Mouse (Mus musculus): Measurements from ENCODE around the gene Gucy2d. TPM values are rescaled to one million over a fixed set of nuclear protein-coding genes. Genes with fewer than 3 reads are reported as not detected.

Gene Gucy2d
- polyA plus RNA-seq (2014; fragmentation: Nextera tagmentation; extraction: Ambion mirVana), result not detected in 2 replicates

DNA sequence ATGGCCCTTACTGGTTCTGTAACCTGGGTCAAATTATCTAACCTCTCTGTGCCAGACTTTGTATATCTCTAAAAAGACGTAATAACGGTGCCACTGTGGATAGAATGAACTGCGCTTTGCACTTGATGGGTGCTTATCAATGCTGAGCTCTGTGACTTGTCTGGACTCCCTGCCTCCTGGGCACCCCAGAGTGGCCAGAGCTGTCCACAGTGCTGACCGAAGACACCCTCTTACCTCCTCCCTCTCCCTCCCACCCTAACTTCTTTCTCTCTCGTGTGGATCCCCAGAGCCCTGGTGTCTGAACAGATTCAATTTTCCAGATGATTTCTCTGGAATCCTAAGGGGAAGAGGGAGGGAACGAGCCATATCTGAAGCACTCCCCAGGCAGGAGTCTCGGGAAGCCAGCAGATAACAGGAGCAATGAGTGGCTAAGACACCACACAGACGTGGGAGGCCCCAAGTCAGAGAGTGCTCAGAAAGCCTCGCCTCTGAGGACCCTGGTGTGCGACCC, at the start of gene Gucy2d:
Gucy2d (plus strand) TSS at position 461 of the 511 bp plus-strand sequence.
- DNase-seq (ENCODE audit: low spot score) (no peak), ATAC-seq (ENCODE audit: insufficient read depth, low FRiP score, low TSS enrichment) (no peak)
- WGBS, result 56% methylated on average over 10 of the region's 10 CpGs
- H3K4me1 ChIP-seq (ENCODE audit: control insufficient read depth, insufficient read depth, low read length), result no peaks in the 10 kb centered on the region
- no peak within 1 kb of the TSS for H3K4me3 ChIP-seq (ENCODE audit: low read depth, low read length)
- H3K9ac ChIP-seq (ENCODE audit: low read length), result no peak within 1 kb of the TSS
- H3K36me3 ChIP-seq (ENCODE audit: control insufficient read depth, insufficient read depth, low read length), result no peaks in the 10 kb centered on the region
- H3K9me3 ChIP-seq (ENCODE audit: control insufficient read depth, low read length), result no peaks in the 10 kb centered on the region
- no peaks in the 10 kb centered on the region for H3K27me3 ChIP-seq (ENCODE audit: control insufficient read depth, insufficient read depth, low read length)
- no peak within 1 kb of the TSS for H3K27ac ChIP-seq (ENCODE audit: low read depth, low read length)
- no peak within 1 kb of the TSS for H3K4me2 ChIP-seq (ENCODE audit: low read depth)

DNA sequence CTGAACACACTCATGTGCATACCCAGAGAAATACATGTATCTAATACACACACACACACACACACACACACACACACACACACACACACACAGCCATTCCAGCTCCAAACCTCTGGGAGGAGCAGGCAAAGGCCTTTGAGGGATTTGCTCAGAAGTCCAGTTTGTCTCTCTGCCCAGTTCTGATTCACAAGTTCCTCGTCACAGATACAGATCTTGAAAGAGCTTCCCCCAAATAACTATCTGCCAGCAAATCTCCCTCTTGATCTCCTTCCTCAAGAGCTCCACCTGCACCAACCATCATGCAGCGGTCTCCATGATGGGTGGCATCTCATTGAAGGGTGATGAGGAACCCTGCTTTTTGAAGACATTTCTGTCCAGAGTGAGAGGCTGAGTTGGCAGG, 49.7 kb upstream of the Gucy2d start:
- Histone ChIP-seq H3K4me1 (ENCODE audit: control insufficient read depth, insufficient read depth, low read length) (no peaks in the 10 kb centered on the region), H3K9ac (ENCODE audit: low read length) (no peak overlapping the region), H3K4me2 (ENCODE audit: low read depth) (no peak overlapping the region), H3K9me3 (ENCODE audit: control insufficient read depth, low read length) (no peaks in the 10 kb centered on the region), H3K27ac (ENCODE audit: low read depth, low read length) (no peak overlapping the region), H3K27me3 (ENCODE audit: control insufficient read depth, insufficient read depth, low read length) (no peaks in the 10 kb centered on the region), H3K36me3 (ENCODE audit: control insufficient read depth, insufficient read depth, low read length) (no peaks in the 10 kb centered on the region), H3K4me3 (ENCODE audit: low read depth, low read length) (no peak overlapping the region)
- ATAC-seq (ENCODE audit: insufficient read depth, low FRiP score, low TSS enrichment) (no peak), DNase-seq (ENCODE audit: low spot score) (no peak)
- 84% methylated on average over 2 of the region's 2 CpGs for WGBS

DNA sequence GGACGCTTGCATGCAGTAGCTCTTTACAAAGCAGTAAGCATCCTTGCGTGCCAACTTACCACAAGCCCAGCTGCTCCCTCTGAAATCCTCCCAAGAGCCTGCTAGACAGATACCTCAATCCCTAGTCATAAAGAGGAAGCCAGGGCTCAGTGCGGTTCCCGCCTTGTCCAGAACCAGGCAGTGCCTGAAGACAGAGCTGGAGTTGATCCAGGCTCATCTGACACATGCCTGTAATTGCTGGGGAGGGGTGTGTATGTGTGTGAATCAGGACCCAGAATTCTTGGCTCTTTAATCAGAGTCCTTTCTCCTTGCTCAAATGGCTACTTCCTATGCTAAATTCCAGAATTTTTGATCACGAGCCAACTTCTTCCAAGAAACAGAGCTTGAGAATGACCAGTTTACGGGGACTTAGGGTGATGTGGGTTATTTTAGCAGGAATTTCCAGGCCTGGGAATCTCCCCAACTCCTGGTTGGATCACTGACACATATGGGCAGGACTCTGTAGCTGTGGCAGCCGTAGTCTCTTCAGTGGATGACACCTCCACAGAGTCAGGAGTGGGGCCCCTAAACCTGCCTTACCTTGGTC, 48.8 kb upstream of the Gucy2d start:
- Histone ChIP-seq H3K4me2 (ENCODE audit: low read depth) (no peak overlapping the region), H3K9me3 (ENCODE audit: control insufficient read depth, low read length) (no peaks in the 10 kb centered on the region), H3K27me3 (ENCODE audit: control insufficient read depth, insufficient read depth, low read length) (no peaks in the 10 kb centered on the region), H3K4me3 (ENCODE audit: low read depth, low read length) (no peak overlapping the region), H3K36me3 (ENCODE audit: control insufficient read depth, insufficient read depth, low read length) (no peaks in the 10 kb centered on the region), H3K9ac (ENCODE audit: low read length) (no peak overlapping the region), H3K27ac (ENCODE audit: low read depth, low read length) (no peak overlapping the region), H3K4me1 (ENCODE audit: control insufficient read depth, insufficient read depth, low read length) (no peaks in the 10 kb centered on the region)
- 89% methylated on average over 7 of the region's 7 CpGs for WGBS
- DNase-seq (ENCODE audit: low spot score) (no peak), ATAC-seq (ENCODE audit: insufficient read depth, low FRiP score, low TSS enrichment) (no peak)

DNA sequence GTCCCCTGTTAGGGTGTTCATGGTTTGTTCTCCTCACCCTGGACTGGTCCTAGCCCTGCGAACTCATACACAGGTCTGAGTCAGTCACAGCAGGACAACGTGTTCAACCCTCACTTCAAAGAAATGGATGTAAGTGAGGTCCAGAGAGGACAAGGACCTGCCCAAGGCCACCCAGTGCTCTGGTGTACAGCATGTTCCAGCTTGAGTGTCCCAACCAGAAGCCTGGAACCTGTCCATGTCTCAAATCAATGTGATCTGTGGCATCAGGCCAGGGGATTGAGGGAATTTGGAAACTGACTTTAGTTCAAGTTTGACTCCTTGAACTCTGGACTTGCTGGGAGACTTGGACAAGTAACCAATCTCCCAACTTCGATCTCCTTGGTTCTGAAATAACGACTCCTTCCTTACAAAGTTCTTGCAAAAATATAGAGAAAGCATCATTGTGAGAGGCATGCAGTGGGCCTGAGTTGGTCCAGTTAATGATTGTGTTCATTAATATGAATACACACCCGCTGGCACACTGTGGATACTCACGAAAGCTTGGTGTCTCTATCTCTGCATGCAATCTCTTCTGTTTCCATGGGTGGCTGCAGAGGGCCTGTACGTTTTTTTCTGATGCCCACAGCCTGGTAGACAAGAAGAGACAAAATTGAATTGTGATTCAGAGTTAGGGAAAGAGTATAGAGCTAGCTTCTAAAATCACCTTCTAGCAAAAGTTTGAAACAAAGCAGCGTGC, 47.6 kb upstream of the Gucy2d start:
- WGBS, result 83% methylated on average over 8 of the region's 8 CpGs
- no peaks in the 10 kb centered on the region for H3K4me1 ChIP-seq (ENCODE audit: control insufficient read depth, insufficient read depth, low read length)

DNA sequence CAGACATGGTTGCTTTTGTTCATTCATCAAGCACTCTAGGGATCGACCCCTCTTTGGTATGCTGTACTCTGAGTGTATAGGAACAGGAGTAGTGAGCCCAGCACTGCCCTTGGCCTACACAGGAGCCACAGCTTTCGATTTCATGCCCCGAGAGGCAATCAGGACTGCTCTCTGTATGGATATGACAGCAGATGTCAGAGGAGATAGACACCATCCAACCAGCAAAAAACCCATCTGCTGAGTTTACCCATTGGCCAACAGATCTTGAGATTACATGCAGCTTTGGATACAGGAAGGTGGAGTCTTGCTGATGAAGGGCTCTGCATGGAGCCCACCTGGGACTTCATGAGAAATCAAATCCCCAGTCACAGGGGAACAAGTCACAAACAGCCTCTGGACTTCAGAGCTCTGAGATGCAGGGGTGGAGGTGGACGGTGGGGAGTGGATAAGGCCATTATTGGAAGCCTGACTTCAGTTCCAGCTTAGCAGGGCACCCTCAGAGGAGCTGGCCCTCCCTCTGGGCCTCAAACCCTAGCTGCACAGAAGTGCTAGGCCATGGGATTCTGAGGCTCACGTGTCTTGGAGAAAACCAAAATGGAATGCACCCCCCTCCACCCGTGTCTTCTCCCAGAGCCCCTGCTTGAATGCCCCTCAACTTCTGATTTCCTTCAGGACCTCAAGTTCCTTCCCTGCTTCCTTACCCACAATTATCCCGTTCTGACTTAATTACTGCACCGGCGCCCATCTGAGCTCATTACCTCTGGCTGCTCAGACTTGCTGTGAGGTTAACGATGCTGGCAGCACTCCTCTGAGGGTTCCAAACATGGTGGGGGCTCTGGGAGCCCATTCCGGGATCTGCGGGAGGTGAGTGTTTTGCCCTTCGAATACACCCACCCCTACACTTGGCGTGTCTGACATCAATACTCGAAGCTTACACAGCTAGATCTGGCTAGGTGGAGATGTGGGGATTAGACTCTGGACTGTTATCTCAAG, 37.3 kb upstream of the Gucy2d start:
- Histone ChIP-seq H3K4me1 (ENCODE audit: control insufficient read depth, insufficient read depth, low read length) (no peaks in the 10 kb centered on the region), H3K27me3 (ENCODE audit: control insufficient read depth, insufficient read depth, low read length) (no peaks in the 10 kb centered on the region), H3K4me2 (ENCODE audit: low read depth) (no peak overlapping the region), H3K4me3 (ENCODE audit: low read depth, low read length) (no peak overlapping the region), H3K36me3 (ENCODE audit: control insufficient read depth, insufficient read depth, low read length) (no peaks in the 10 kb centered on the region), H3K9ac (ENCODE audit: low read length) (no peak overlapping the region), H3K27ac (ENCODE audit: low read depth, low read length) (no peak overlapping the region), H3K9me3 (ENCODE audit: control insufficient read depth, low read length) (no peaks in the 10 kb centered on the region)
- ATAC-seq (ENCODE audit: insufficient read depth, low FRiP score, low TSS enrichment), result no peak
- DNase-seq (ENCODE audit: low spot score), result no peak
- WGBS, result 69% methylated on average over 15 of the region's 15 CpGs

More for the DNA sequence above, 47.6 kb upstream of the Gucy2d start:
- H3K27me3 ChIP-seq (ENCODE audit: control insufficient read depth, insufficient read depth, low read length), result no peaks in the 10 kb centered on the region
- no peak for DNase-seq (ENCODE audit: low spot score)
- no peak overlapping the region for H3K4me2 ChIP-seq (ENCODE audit: low read depth)
- no peaks in the 10 kb centered on the region for H3K9me3 ChIP-seq (ENCODE audit: control insufficient read depth, low read length)
- H3K27ac ChIP-seq (ENCODE audit: low read depth, low read length), result no peak overlapping the region
- no peak overlapping the region for H3K4me3 ChIP-seq (ENCODE audit: low read depth, low read length)
- H3K36me3 ChIP-seq (ENCODE audit: control insufficient read depth, insufficient read depth, low read length), result no peaks in the 10 kb centered on the region
- no peak for ATAC-seq (ENCODE audit: insufficient read depth, low FRiP score, low TSS enrichment)
- H3K9ac ChIP-seq (ENCODE audit: low read length), result no peak overlapping the region

DNA sequence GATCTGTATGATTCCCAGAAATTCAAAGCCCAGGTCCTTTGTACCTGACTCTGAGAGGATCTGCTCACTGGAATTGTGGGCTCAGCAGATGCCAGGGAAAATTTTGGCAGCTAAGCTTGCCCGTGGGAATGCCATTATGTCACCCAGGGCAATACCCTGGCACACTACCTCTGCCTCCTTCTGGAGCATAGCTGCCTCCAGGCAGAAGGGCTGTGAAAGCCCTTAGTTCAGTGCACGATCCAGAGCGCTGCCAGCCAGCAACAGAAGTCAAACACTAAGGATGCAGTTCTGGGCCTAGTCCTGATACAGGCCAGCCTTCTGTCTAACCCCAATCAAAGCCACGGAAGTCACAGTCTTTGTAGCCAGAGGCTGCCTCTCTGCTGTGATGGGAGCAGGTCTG, 36.2 kb upstream of the Gucy2d start:
- WGBS, result 79% methylated on average over 4 of the region's 4 CpGs
- no peak overlapping the region for H3K9ac ChIP-seq (ENCODE audit: low read length)
- H3K27me3 ChIP-seq (ENCODE audit: control insufficient read depth, insufficient read depth, low read length), result no peaks in the 10 kb centered on the region
- no peaks in the 10 kb centered on the region for H3K9me3 ChIP-seq (ENCODE audit: control insufficient read depth, low read length)
- H3K4me1 ChIP-seq (ENCODE audit: control insufficient read depth, insufficient read depth, low read length), result no peaks in the 10 kb centered on the region
- no peak overlapping the region for H3K27ac ChIP-seq (ENCODE audit: low read depth, low read length)
- no peak overlapping the region for H3K4me3 ChIP-seq (ENCODE audit: low read depth, low read length)
- no peak overlapping the region for H3K4me2 ChIP-seq (ENCODE audit: low read depth)
- ATAC-seq (ENCODE audit: insufficient read depth, low FRiP score, low TSS enrichment) (no peak), DNase-seq (ENCODE audit: low spot score) (no peak)
- H3K36me3 ChIP-seq (ENCODE audit: control insufficient read depth, insufficient read depth, low read length), result no peaks in the 10 kb centered on the region

DNA sequence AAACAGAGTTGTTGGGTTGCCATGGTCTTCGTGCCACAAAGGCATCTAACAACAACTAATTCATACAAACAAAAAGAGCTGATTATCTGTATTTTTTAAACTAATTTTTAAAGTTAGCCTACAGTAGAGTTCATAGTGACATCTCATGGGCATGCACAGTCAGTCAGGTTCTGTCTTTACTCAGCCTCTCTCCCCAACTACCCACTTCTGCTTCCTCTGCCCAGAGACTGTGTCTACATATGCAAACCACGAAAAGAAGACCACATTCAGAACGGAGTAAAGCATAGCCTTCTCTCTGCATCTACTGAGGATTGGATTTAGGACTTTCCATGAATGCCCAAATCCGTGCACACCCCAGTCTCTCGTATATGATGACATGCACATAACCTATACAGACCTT, 32.6 kb upstream of the Gucy2d start:
- Histone ChIP-seq H3K4me2 (ENCODE audit: low read depth) (no peak overlapping the region), H3K4me3 (ENCODE audit: low read depth, low read length) (no peak overlapping the region), H3K9me3 (ENCODE audit: control insufficient read depth, low read length) (no peaks in the 10 kb centered on the region), H3K36me3 (ENCODE audit: control insufficient read depth, insufficient read depth, low read length) (no peaks in the 10 kb centered on the region), H3K27me3 (ENCODE audit: control insufficient read depth, insufficient read depth, low read length) (no peaks in the 10 kb centered on the region), H3K27ac (ENCODE audit: low read depth, low read length) (no peak overlapping the region), H3K9ac (ENCODE audit: low read length) (no peak overlapping the region), H3K4me1 (ENCODE audit: control insufficient read depth, insufficient read depth, low read length) (no peaks in the 10 kb centered on the region)
- ATAC-seq (ENCODE audit: insufficient read depth, low FRiP score, low TSS enrichment) (no peak), DNase-seq (ENCODE audit: low spot score) (no peak)
- WGBS, result 80% methylated on average over 5 of the region's 5 CpGs

DNA sequence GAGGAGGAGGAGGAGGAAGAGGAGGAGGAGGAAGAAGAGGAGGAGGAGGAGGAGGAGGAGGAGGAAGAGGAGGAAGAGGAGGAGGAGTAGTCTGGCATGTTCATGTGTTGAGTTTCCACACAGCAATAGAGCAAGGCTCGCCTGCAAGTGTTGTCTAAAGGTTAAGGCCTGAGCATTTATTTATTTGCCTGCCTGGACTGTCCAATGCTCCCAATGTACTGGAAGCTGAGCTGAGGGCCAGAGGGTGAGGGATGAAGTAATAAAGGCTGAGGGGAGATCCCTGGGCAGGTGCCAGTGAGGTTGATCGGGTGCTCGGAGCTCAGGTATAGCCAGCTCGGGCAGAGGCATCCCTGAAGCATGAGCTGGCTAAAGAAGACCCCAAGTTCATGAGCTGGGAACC, 27.1 kb upstream of the Gucy2d start:
- 89% methylated on average over 4 of the region's 4 CpGs for WGBS
- H3K36me3 ChIP-seq (ENCODE audit: control insufficient read depth, insufficient read depth, low read length), result no peaks in the 10 kb centered on the region
- no peak for ATAC-seq (ENCODE audit: insufficient read depth, low FRiP score, low TSS enrichment)
- H3K9me3 ChIP-seq (ENCODE audit: control insufficient read depth, low read length), result no peaks in the 10 kb centered on the region
- no peaks in the 10 kb centered on the region for H3K4me1 ChIP-seq (ENCODE audit: control insufficient read depth, insufficient read depth, low read length)
- no peak overlapping the region for H3K4me2 ChIP-seq (ENCODE audit: low read depth)
- no peak overlapping the region for H3K4me3 ChIP-seq (ENCODE audit: low read depth, low read length)
- H3K27ac ChIP-seq (ENCODE audit: low read depth, low read length), result no peak overlapping the region
- no peaks in the 10 kb centered on the region for H3K27me3 ChIP-seq (ENCODE audit: control insufficient read depth, insufficient read depth, low read length)
- H3K9ac ChIP-seq (ENCODE audit: low read length), result no peak overlapping the region
- no peak for DNase-seq (ENCODE audit: low spot score)

Measured in neural tube, embryonic 11.5 days (tissue).